Mouse (Mus musculus) brain, embryonic 14.5 days (tissue): ENCODE data around the gene Glce. TPM values are rescaled to one million over a fixed set of nuclear protein-coding genes. Genes with fewer than 3 reads are reported as not detected.
A peak's percentile ranks its signal among the peaks of the same experiment; 100 is the strongest.

Source experiments
- DNase-seq: peaks from one replicate; pipeline ENCODE4 v3.0.0-alpha.2; 2011; ENCODE audit warnings: low read depth
- CTCF ChIP-seq: fragments of 200-500 bp; IDR thresholded peaks from 2 replicates; pipeline ENCODE4 v1.5.1; 2012; ENCODE audit warnings: inconsistent platforms, mild to moderate bottlenecking, moderate library complexity, borderline replicate concordance; ENCODE audit not compliant: insufficient read depth, insufficient read length; ENCODE audit errors: extremely low read depth
- POLR2A ChIP-seq: fragments of 200-500 bp; IDR thresholded peaks from 2 replicates; pipeline ENCODE4 v1.6.1; 2012; ENCODE audit warnings: mild to moderate bottlenecking, inconsistent platforms, borderline replicate concordance; ENCODE audit not compliant: poor library complexity, insufficient read depth, insufficient read length, severe bottlenecking; ENCODE audit errors: extremely low read depth
- polyA plus RNA-seq: library from polyadenylated mRNA; depleted of rRNA; stranded (reverse); fragments of >200 nt; gene quantifications from 2 replicates; pipeline ENCODE4 v1.2.3, GENCODE M21; 2012; rRNA removed

The Glce gene
- polyA plus RNA-seq = 10.1 and 13.2 TPM in 2 replicates

GRCm38 (mm10) chr9:62122508-62123215, at the start of gene Glce:
Gene Glce (minus strand): TSS chr9:62122655.
- TF ChIP-seq CTCF (no peak), POLR2A (peak; percentile 100)
- peak; percentile 99 for DNase-seq

- TF ChIP-seq POLR2A (no peak), CTCF (no peak)
- no peak for DNase-seq
These were observed 49.8 kb upstream of the Glce start for GRCm38 (mm10) chr9:62172239-62172638.

- no peak for DNase-seq
- TF ChIP-seq POLR2A (no peak), CTCF (no peak)
These were observed 48.5 kb upstream of the Glce start for GRCm38 (mm10) chr9:62170921-62171320.

GRCm38 (mm10) chr9:62166621-62167020, 44.2 kb upstream of the Glce start:
- TF ChIP-seq CTCF (no peak), POLR2A (no peak)
- no peak for DNase-seq

- TF ChIP-seq POLR2A (no peak), CTCF (no peak)
- DNase-seq = peak; percentile 54
These were observed 43.7 kb upstream of the Glce start for GRCm38 (mm10) chr9:62166186-62166585.

- no peak for TF ChIP-seq POLR2A
- no peak for TF ChIP-seq CTCF
- peak; percentile 70 for DNase-seq
These were observed 40.4 kb upstream of the Glce start for GRCm38 (mm10) chr9:62162889-62163291.

- TF ChIP-seq POLR2A = no peak
- TF ChIP-seq CTCF = no peak
- no peak for DNase-seq
These were observed 38.3 kb upstream of the Glce start for GRCm38 (mm10) chr9:62160788-62161187.

- TF ChIP-seq POLR2A (no peak), CTCF (no peak)
- DNase-seq = no peak
These were observed 36.3 kb upstream of the Glce start for GRCm38 (mm10) chr9:62158746-62159145.

GRCm38 (mm10) chr9:62155821-62156220, 33.4 kb upstream of the Glce start:
- peak; percentile 27 for DNase-seq
- TF ChIP-seq CTCF (no peak), POLR2A (no peak)

- no peak for TF ChIP-seq CTCF
- TF ChIP-seq POLR2A = no peak
- DNase-seq = no peak
These were observed 32.9 kb upstream of the Glce start for GRCm38 (mm10) chr9:62155400-62155799.

- no peak for TF ChIP-seq POLR2A
- no peak for TF ChIP-seq CTCF
- no peak for DNase-seq
These were observed 32.5 kb upstream of the Glce start for GRCm38 (mm10) chr9:62154956-62155355.

GRCm38 (mm10) chr9:62154551-62154950, 32.1 kb upstream of the Glce start:
- DNase-seq = peak; percentile 51

GRCm38 (mm10) chr9:62153263-62153662, 30.8 kb upstream of the Glce start:
- peak; percentile 31 for DNase-seq
- TF ChIP-seq CTCF (no peak), POLR2A (no peak)

More at GRCm38 (mm10) chr9:62154551-62154950, 32.1 kb upstream of the Glce start:
- TF ChIP-seq CTCF (no peak), POLR2A (no peak)

GRCm38 (mm10) chr9:62152506-62152905, 30.1 kb upstream of the Glce start:
- no peak for TF ChIP-seq POLR2A
- no peak for TF ChIP-seq CTCF
- DNase-seq = no peak
